Mouse (Mus musculus): ENCODE data around the gene Ctnnd2.

- no peak for TF ChIP-seq POLR2A (IDR thresholded peaks at IDR 0.05; ENCODE audit: low read depth, low read length)
- TF ChIP-seq CTCF (conservative IDR thresholded peaks at IDR 0.05; ENCODE audit: insufficient read depth, insufficient read length, low read depth, low read length) = peak; percentile 31
Observed at GRCm38 (mm10) chr15:30427342-30427741, 254.9 kb downstream of the Ctnnd2 start.
